7 mouse cellular contexts compared by ENCODE assay signal in genomic region chr17:24850065-24850772, GRCm38 (mm10). TPM values are rescaled to one million over a fixed set of nuclear protein-coding genes. Genes with fewer than 3 reads are reported as not detected.
DNase-seq lines count a peak whose midpoint lies in the region; ATAC-seq and TF ChIP-seq lines count a peak whose summit lies in the region.

Fahd1 (minus strand) TSS chr17:24850364.

- H3K27me3 ChIP-seq in embryonic facial prominence, embryonic 10.5 days (replicated peaks; ENCODE audit: low read depth, poor library complexity, severe bottlenecking): peaks cover 14% of the 10 kb centered on the region
- no peaks in the 10 kb centered on the region for H3K27me3 ChIP-seq in intestine, postnatal 0 days (replicated peaks; ENCODE audit: control insufficient read depth, insufficient read depth, low read length)
- peaks cover 12% of the 10 kb centered on the region for H3K27me3 ChIP-seq in midbrain, embryonic 12.5 days
- H3K27me3 ChIP-seq in small intestine, adult 2 months (ENCODE audit: control insufficient read depth, insufficient read depth, low read length): no peaks in the 10 kb centered on the region

- peak; percentile 91 for TF ChIP-seq POLR2A in small intestine, adult 2 months (IDR thresholded peaks at IDR 0.05; ENCODE audit: low read depth, low read length)

- ATAC-seq in intestine, postnatal 0 days: peak; percentile 94
- peak; percentile 100 for ATAC-seq in midbrain, embryonic 12.5 days (ENCODE audit: low FRiP score, low read depth)

- peak; percentile 94 for DNase-seq in adrenal gland, postnatal 10 days
- DNase-seq in embryonic facial prominence, embryonic 10.5 days (ENCODE audit: low spot score): peak; percentile 97
- peak; percentile 93 for DNase-seq in gonadal fat pad, adult 2 months (ENCODE audit: low read depth)
- peak; percentile 97 for DNase-seq in left cerebral cortex, postnatal 4 days

- peaks cover 23% of the 10 kb centered on the region for H3K4me1 ChIP-seq in embryonic facial prominence, embryonic 10.5 days
- H3K4me1 ChIP-seq in intestine, postnatal 0 days (replicated peaks; ENCODE audit: control insufficient read depth, insufficient read depth, low read length): no peaks in the 10 kb centered on the region
- peaks cover 21% of the 10 kb centered on the region for H3K4me1 ChIP-seq in midbrain, embryonic 12.5 days
- H3K4me1 ChIP-seq in small intestine, adult 2 months (ENCODE audit: control insufficient read depth, insufficient read depth, insufficient read length, low read length): peaks cover 12% of the 10 kb centered on the region; the same call in 1 of the 2 replicates

- peak; percentile 62 for TF ChIP-seq CTCF in intestine, postnatal 0 days (IDR thresholded peaks at IDR 0.05; ENCODE audit: low read depth)
- no peak for TF ChIP-seq CTCF in small intestine, adult 2 months (IDR thresholded peaks at IDR 0.05; ENCODE audit: extremely low read depth, insufficient read length, insufficient replicate concordance, low read depth, low read length)

- H3K36me3 ChIP-seq in embryonic facial prominence, embryonic 10.5 days (replicated peaks): peaks cover 8% of the 10 kb centered on the region
- peaks cover 24% of the 10 kb centered on the region for H3K36me3 ChIP-seq in intestine, postnatal 0 days (ENCODE audit: control insufficient read depth, insufficient read depth)
- H3K36me3 ChIP-seq in midbrain, embryonic 12.5 days: peaks cover 7% of the 10 kb centered on the region
- peaks cover 23% of the 10 kb centered on the region for H3K36me3 ChIP-seq in small intestine, adult 2 months (ENCODE audit: control insufficient read depth, insufficient read depth, low read length)

- H3K4me3 ChIP-seq in embryonic facial prominence, embryonic 10.5 days: peak within 1 kb of the TSS; percentile 87
- H3K4me3 ChIP-seq in intestine, postnatal 0 days (ENCODE audit: low read depth, low read length): peak within 1 kb of the TSS; percentile 66
- H3K4me3 ChIP-seq in midbrain, embryonic 12.5 days: peak within 1 kb of the TSS; percentile 78
- H3K4me3 ChIP-seq in small intestine, adult 2 months (ENCODE audit: low read depth, low read length): peak within 1 kb of the TSS; percentile 96

- peak within 1 kb of the TSS; percentile 90 for H3K4me2 ChIP-seq in intestine, postnatal 0 days (replicated peaks; ENCODE audit: low read depth)
- H3K4me2 ChIP-seq in midbrain, embryonic 12.5 days (replicated peaks): peak within 1 kb of the TSS; percentile 94

- H3K9ac ChIP-seq in intestine, postnatal 0 days (ENCODE audit: low read depth, low read length): peak within 1 kb of the TSS; percentile 68
- H3K9ac ChIP-seq in midbrain, embryonic 12.5 days (replicated peaks): peak within 1 kb of the TSS; percentile 75

- H3K27ac ChIP-seq in embryonic facial prominence, embryonic 10.5 days (replicated peaks): peak within 1 kb of the TSS; percentile 91
- peak within 1 kb of the TSS; percentile 91 for H3K27ac ChIP-seq in intestine, postnatal 0 days (ENCODE audit: low read depth, low read length)
- peak within 1 kb of the TSS; percentile 94 for H3K27ac ChIP-seq in midbrain, embryonic 12.5 days (replicated peaks)
- H3K27ac ChIP-seq in small intestine, adult 2 months (ENCODE audit: insufficient read depth, low read depth, low read length): peak within 1 kb of the TSS; percentile 96

- intact Hi-C loops in left cerebral cortex, postnatal 4 days (cut with DNase I): no loop called here

- H3K9me3 ChIP-seq in embryonic facial prominence, embryonic 10.5 days: no peaks in the 10 kb centered on the region
- no peaks in the 10 kb centered on the region for H3K9me3 ChIP-seq in intestine, postnatal 0 days (ENCODE audit: control insufficient read depth)
- H3K9me3 ChIP-seq in midbrain, embryonic 12.5 days: no peaks in the 10 kb centered on the region

- WGBS in embryonic facial prominence, embryonic 10.5 days: under 1% methylated on average over 58 of the region's 58 CpGs
- under 1% methylated on average over 58 of the region's 58 CpGs for WGBS in intestine, postnatal 0 days
- whole genome bisulfite sequencing in midbrain, embryonic 12.5 days: 0% methylated on average over 58 of the region's 58 CpGs
- under 1% methylated on average over 58 of the region's 58 CpGs for WGBS in small intestine, adult 2 months

RNA-seq across cellular contexts. Expression of gene Fahd1, which starts in this region (rescaled TPM):
- total RNA-seq in adrenal gland, postnatal 10 days (2021): 10 to 100 TPM; 43.4 to 52.2 TPM
- polyA plus RNA-seq in embryonic facial prominence, embryonic 10.5 days (2016; fragmentation: Nextera tagmentation; extraction: Ambion mirVana): 16.7 and 17.4 TPM in 2 replicates
- 12.6 and 13.1 TPM in 2 replicates for polyA plus RNA-seq in gonadal fat pad, adult 2 months (2012; rRNA removed)
- 165 and 195 TPM in 2 replicates for polyA plus RNA-seq in intestine, postnatal 0 days (2015; fragmentation: Nextera tagmentation; extraction: Ambion mirVana)
- total RNA-seq in left cerebral cortex, postnatal 4 days (2021): 10 to 100 TPM; 13.1 to 13.8 TPM
- 18.1 and 20.5 TPM in 2 replicates for polyA plus RNA-seq in midbrain, embryonic 12.5 days (2016; fragmentation: Nextera tagmentation; extraction: Ambion mirVana)
- 65.2 and 108 TPM in 2 replicates for polyA plus RNA-seq in small intestine, adult 2 months (2012; rRNA removed)

Comparison
In these comparisons a context has a peak if more than half of its experiments do, and no peak if none do; other contexts are left out.
1. Peak in every context shown above with its lines: DNase-seq, ATAC-seq, H3K4me3 ChIP-seq and H3K27ac ChIP-seq.